Mouse (Mus musculus): ENCODE measurements around the gene Arhgap23.

Arhgap23 gene

DNA sequence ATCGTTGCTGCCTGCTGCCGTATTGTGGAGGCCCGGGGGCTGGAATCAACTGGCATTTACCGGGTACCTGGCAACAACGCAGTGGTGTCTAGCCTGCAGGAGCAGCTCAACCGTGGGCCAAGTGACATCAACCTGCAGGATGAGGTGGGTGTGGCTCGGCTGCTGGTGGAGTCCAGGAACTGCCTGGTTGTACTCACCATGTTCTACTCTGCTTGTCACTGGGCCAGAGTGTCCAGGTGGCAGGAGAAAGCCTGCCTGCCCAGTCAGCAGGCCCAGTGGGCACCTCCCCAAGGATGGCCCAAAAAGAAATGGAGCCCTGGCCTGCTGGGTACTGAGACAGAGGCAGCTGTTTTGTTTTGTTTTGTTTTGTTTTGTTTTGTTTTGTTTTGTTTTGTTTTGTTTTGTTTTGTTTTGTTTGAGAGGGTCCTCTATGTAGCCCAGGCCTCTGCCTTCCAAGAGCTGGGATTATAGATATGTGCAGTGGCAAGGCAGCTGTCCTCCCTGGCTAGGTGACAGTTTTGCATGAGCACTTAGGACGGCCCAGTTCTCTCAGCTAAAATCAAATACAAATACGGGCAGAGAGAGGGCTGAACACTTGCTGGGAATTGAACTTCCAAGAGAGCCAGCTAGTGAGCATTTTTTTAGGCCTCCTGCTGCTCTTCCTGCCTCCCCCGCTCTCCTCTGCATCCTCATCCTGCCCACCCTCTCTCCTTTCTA is 51.3 kb downstream of the Arhgap23 start:
- DNase-seq (ENCODE audit: low read depth): no peak

DNA sequence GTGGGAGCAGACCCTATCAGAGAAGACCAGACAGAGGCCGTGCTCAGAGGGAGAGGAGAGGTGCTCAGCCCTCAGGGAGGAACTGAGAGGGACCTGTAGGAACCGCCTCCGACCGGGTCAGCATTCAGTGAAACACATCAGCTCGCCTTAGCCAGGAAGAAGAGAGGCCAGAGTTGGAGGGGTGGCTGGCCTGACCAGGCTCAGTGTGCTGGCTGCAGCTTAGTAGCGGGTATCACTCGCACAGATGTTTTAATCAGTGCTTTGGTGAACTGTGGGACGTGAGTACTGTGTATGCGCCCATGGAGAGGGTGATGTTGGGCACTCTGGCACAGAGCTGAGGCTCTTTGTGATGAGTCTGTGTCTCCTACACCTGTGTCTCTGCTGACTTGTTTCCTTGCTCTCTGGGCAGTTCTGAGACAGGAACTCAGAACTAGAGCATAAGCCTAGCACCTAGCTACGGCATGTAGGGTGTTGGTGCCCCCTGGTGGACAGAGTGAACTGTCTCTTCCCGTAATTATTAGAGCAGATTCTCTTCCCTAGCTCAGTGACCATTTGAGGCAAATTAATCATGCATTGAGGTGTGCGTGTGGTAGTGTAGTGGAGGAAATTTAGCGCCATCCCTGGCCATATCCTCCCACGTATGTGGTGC is 53.4 kb downstream of the Arhgap23 start:
- DNase-seq (ENCODE audit: low read depth): peak; percentile 89

DNA sequence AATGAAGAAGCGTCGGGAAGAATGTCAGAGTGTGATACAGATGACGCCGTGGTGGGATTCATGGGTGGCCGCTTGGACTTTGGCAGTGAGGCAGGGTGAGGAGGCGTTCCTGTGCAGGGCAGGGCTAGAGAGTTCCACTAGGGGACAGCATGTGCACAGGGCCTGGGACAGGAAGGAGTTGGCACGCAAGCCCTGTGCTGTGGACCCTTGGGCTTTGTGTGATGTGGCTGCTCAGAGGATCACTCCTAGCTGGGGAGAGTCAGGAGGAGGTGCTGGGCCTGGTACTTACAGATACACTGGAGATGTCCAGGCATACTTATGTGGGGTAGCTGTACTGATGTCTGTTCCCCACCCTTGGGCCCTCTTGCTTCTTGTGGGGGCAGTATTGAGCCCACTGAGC is 54.5 kb downstream of the Arhgap23 start:
- no peak for DNase-seq (ENCODE audit: low read depth)

DNA sequence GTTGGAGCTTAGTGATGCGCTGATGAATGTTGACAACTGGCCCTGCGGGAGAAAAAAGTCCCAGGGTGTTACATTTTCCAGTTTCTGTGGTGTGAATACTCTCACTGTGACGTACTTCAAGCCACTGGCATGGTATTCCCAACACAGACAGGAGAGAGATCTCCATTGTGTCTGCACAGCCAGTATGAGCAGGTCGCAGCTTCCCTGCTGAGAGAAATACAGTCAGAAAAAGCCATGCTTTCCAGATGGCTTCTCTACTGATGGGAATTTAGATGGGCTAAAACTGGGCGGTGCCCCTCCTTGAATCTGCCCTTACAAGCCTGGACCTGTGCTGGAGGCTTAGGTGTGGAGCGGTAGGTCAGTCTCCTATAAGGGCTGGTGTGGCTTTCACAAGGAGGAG is 55.9 kb downstream of the Arhgap23 start:
- DNase-seq (ENCODE audit: low read depth): no peak

DNA sequence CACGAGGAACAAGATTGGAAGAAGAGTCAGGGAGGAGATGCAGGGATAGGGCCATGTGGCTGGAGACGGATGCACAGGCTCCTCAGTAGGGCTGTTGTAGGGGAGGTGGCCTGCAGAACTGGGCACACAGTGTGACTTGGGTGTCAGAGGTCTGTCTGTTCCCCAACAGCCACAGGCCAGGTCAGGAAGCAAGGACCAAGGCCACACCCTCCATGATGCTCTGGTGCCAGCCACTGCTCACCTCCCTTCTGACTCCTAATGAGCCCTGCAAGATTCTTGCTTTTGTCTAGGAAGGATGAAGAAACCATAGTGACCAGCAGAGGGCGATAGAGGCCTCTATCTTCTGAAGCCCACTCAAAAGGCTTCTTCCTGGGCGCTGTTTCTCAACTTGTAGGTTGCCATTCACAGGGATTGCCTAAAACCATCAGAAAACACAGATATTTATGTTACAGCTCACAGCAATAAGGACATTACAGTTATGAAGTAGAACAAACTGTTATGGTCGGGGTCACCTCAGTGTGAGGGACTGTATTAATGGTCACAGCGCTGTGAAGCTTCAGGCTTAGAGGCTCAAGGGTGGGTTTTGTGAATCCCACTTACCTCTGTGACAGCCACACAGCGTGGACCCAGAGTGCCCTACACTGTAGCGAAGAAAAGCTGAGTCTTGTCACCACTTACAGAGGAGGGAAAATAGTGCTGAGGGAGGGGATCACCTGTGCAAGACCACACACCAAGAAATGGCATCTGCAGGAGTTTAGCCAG is 61.2 kb downstream of the Arhgap23 start:
- DNase-seq (ENCODE audit: low read depth): peak; percentile 80

DNA sequence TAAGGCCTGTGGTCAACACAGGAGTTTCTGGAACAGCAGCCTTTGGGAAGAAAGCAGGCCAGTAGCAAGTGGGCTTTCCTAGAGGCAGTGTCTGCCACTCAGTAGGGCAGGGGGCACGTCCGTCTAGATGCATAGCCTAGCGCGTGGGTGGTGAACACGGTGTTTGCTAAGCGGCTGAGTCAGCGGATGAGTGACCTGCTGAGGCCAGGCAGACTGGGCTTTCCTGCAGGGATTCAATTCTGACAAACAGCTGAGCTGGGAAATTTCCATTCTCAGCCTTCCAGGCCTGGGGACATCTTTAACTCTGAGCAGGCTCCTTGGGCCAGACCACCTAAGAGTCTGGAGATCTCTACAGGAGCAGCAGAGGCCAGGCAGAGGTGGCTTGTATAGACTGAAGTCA is 62.1 kb downstream of the Arhgap23 start:
- DNase-seq (ENCODE audit: low read depth): no peak

DNA sequence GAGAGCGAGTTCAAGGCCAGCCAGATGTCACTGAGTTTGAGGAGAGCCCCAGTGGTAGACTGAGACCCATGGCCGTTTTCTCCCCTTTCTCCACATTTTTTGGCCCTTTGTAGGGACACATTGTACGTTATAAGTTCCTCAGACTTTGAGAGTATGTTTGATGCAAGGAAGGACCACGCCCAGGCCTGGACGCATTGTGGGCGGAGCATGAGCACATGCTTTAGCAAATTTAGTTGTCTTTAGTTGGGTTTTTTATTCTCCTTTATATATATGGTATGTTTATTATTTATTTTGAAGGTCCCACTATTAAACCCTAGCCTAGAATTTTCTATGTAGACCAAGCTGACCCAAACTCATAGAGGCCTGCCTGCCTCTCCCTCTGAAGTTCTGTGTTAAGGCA is 63.0 kb downstream of the Arhgap23 start:
- no peak for DNase-seq (ENCODE audit: low read depth)

DNA sequence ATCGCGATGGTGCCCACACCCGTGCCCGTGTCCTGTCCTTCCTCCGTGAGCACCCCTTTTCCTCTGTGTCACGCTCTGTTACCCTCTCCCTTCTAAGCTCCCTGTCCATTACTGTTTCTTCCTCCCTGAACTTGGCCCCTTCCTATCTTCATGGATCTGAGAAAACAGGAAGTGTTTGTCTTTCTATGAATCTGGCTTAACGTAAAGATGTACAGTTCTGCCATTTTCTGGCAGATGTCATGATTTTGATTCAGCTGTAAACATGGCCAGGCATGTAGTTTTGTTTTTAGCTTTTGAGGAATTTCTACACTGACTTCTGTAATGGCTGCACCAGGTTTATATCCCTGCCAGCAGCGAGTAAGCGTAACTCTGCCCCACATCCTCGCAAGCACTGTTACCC is 63.8 kb downstream of the Arhgap23 start:
- no peak for DNase-seq (ENCODE audit: low read depth)

DNA sequence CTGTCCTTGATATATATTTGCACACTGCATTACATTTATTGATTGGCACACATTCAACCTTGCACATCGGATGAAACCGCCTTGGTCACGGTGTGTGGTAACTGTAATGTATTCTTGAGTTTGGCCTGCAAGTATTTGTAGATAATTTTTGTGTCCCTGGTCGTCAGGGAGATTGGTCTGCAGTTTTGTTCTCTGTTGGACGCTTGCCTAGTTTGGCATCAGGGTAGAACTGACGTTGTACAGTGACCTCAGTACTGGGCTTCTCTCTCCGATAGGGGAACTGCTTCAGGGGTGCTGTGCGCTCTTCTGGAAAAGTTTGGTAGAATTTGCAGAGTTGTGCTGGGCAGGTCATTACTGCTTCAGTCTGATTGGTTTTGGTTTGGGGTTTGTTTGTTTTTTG is 64.5 kb downstream of the Arhgap23 start:
- no peak for DNase-seq (ENCODE audit: low read depth)

DNA sequence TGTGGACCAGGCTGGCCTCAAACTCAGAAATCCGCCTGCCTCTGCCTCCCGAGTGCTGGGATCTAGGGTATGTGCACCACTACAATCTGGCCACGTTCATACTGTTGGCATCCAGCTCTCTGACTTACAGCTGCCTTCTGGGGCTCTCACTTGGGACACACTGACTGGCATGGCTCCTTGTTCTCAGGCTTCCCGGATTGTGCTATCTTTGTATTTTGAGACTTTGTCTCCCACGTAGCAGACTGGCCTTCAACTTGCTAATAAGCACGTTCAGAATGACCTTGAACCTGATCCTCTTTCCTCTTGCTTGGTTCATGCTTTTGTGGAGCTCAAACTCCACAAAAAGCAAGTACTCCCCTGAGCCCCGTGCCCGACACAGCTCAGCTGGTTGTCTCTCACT is 70.3 kb downstream of the Arhgap23 start:
- no peak for DNase-seq (ENCODE audit: low read depth)

DNA sequence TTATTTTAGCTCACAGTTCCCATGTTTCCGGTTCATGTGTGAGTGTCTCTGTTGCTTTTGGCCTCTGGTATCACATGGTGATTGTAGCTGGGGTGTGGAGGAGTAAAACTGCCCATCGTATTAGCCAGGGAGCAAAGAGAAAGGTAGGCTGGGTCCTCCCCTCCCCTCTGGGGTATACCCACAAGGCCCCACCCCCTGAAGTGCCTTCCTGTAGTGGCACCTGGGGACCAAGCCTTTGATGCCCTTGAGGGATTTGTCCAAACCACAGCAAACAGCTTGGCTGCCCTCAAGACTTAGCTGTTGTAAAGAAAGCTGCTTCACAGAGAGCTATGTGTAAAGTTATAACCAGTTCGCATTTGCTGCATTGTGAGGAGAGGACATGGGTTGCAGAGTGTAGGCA is 72.3 kb downstream of the Arhgap23 start:
- no peak for DNase-seq (ENCODE audit: low read depth)

DNA sequence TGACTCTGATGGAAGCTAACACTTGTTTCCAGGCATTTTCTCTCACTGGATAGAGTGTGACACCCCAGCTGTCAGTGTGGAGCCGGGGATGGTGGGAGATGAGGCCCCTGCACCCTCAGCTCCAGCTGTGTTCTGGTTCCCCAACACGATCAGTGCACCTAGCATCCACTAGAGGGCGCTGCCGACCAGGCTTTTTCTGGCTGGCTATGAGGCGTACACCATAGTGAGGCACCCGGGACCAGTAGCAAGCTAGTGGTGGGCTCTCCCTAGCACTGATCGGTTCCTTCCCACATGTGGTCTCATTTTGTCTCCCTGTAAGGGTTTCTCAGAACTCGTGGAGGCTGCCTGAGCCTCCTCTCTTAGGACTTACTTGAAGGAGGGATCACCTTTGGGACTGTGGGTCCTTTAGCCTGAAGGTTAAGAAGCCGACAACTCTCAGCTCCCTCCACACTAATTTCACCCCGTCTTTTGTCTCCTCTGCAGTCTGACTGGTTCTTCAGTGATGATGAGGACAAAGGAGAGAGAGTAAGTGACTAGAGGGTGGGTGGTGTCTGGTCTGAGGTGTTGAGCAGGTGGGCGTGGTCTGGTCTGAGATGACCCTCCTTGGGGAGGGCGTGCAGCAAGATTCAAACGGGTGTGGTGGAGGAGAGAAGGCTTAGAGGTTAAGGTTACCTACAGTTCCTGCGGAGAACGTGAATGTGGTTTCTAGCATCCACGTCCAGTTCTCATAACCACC is 74.4 kb downstream of the Arhgap23 start:
- peak; percentile 85 for DNase-seq (ENCODE audit: low read depth)

DNA sequence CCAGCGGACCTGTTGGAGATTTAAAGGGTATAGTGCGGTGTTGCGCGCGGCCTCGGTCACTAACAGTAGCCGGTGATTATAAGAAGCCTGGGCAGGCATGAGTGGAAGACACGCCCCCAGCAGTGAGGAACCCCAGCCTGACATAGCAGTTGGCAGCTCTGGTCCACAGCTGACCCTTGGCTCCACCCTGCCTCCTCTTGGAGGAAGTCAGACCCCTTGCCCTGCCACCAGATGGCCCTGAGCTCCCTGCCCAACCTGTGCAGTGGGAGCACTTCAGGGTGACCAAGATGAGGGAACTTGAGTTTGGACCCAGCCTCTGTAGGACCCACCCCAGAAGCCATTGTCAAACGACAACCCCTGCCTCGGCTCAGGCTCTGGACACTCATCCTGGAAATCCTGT is 76.3 kb downstream of the Arhgap23 start:
- no peak for DNase-seq (ENCODE audit: low read depth)

DNA sequence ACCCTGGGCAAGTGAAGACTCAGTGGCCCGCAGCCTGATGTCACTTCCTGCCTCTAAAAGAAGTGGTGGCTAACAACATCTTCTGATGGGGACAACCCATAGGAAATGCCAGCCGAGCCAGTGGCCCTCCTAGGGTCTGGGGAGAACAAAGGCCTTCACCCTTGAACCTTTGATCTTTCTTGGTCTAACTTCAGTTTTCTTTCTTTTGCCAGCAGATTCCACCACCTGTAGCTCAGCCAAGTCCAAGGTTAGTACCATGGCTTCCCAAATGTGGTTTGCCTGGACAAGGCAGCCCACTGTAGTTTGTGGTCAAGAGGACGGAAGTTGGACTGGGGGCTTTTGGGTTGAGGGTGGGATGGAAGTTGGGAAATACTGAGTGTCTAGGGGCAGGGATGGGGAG is 77.5 kb downstream of the Arhgap23 start:
- DNase-seq (ENCODE audit: low read depth): no peak

DNA sequence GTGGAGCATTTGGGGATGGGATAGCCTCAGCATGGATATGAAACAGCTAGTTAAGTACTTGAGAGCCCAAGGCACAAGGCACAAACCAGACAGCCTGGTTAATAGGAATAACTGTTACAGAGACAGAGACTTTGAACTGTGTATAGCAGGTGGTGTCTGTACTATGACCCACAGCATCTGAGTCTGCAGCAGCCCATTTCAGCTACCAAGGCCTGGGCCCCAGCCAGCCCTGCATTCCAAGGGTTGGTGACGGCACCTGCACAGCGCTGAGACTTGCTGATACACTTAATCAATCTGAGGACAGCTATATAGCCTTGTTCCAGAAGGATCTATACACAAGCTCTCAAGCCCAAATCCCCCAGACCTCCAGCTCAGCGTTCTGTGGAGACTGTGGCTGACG is 82.2 kb downstream of the Arhgap23 start:
- DNase-seq (ENCODE audit: low read depth): no peak

DNA sequence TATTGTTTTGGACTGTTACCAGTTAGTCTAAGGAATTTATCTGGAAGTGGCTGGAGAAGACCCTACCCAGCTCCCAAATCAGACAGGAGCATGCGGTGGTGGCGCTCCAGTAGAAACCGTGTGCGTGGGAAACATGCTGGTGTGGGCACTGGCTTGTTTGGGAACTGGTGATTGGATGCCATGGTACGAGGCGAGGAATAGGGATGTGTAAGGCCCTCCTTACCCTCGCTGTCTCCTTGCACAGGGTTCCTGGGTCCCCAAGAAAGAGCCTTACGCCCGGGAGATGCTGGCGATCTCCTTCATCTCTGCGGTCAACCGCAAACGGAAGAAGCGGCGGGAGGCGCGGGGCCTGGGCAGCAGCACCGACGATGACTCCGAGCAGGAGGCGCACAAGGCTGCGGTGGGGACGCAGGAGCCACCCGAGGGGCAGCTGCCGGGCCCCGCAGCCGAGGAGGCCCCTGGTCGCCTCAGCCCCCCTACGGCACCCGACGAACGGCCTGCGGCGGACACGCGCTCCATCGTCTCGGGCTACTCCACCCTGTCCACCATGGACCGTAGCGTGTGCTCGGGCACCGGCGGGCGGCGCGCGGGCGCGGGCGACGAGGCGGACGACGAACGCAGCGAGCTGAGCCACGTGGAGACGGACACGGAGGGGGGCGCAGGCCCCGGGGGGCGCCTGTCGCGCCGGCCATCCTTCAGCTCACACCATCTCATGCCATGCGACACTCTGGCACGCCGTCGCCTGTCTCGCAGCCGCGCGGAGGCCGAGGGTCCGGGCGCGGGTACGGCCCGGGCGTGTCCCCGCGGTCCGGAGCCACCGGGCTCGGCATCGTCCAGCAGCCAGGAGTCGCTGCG is 84.8 kb downstream of the Arhgap23 start, which contains the start of gene 4933428G20Rik:
4933428G20Rik (minus strand) TSS at position 476 of the 855 bp plus-strand sequence.
- no peak for DNase-seq (ENCODE audit: low read depth)

DNA sequence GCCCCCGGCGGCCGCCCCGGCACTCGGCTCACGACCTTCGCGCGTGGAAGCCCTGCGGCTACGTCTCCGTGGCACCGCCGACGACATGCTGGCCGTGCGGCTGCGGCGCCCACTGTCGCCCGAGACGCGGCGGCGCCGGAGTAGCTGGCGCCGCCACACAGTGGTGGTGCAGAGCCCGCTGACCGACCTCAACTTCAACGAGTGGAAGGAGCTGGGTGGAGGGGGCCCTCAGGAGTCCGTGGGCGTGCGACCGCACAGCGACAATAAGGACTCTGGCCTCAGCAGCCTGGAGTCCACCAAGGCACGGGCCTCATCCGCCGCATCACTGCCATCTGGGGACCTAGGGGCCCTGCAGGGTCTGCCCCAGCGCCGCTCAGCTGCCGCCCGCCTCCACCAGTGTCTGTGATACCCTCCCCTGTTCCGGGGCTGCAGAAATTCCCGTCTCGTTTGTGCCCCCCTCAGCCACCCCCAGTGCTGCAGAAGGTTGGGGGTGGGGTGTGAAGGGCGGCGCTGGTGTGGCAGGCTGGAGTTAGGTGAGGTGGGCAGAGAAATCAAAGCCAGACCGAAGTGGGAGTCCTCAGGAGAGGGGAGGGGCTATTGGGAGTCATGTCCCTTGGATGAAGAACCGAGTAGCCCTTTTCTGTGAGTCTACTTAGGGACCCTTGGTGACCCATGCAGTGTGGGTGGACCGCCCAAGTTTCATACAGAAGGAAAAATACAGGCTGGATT is 85.6 kb downstream of the Arhgap23 start:
- DNase-seq (ENCODE audit: low read depth): no peak

DNA sequence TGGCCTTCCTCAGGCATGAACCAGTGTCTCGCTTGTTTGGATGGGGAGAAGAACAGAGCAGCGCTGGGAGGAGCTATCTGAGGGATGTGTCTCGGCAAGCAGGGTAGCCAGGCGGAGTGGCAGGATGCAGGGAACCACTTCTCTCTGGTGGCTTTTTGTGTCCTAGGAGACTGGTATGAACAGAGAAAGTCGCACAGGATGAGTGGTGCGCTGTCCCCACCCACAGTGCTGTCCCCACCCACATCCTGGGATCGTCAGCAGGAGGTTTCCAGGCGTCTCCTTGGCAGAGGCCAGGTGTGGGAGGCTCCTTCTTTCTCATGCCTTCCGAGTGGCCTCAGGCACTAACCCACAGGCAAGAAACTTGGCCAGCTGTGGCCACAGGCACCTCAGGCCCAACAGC is 87.0 kb downstream of the Arhgap23 start:
- no peak for DNase-seq (ENCODE audit: low read depth)

DNA sequence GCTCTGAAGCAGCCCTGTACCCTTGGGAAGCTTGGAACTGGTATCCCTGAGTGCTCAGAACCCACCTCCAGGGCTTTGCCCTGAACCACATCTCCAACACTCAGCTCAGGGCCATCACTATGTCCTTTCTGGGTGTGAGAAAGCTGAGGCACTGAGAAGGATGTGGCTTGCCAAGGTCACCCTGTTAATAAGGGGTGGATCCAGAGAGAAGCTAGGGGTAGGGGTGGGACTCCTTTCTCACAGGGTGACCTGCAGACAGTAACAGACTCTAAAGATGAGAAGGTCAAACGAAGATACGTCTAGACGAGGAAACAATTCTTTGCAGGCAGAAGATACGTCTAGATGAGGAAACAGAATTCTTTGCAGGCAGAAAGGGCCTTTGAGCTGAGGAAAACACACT is 87.5 kb downstream of the Arhgap23 start:
- no peak for DNase-seq (ENCODE audit: low read depth)

DNA sequence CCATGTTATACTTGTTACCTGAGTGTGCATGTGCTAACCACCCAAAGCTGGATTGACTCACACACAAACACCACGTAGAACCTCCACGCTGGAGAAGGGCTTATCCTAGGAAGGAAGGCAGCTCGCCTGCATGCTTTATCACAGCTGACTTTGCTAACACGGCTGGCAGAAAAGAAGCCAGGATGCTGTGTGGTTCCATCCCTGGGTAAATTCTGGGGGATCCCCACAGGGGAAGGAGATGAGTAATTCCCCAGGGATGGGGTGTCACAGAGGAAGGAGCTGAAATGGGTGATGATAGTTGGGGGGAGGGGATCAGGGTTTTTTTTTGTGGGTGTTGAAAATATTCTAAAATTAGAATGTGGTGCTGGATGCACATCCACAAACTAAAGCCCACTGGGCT is 90.5 kb downstream of the Arhgap23 start:
- DNase-seq (ENCODE audit: low read depth): no peak

DNA sequence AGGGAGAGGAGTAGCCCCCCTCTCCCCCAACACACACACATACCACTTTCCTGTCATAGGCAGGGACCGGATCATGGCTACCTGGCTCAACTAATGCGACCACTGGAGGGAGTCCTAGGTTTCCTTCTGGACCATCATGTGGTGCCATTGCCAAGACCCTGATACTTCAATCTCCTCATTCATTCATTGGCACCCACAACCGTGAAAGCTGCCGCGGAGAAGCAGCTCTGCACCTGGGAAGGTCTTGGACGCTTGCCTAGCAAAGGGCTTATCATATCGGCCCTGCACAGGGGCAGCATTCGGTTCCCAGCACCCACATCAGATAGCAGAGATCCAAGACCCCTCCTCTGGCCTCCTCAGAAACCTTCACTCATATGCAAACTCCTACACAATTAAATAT is 91.0 kb downstream of the Arhgap23 start:
- no peak for DNase-seq (ENCODE audit: low read depth)

All from induced T-regulatory cell, adult 2 months (primary cell).